Mouse (Mus musculus) lung, postnatal 36 days (tissue): ENCODE results near the gene Tmem135.
"Not testable (repeated sequence)": the region's sequence is repeated elsewhere in the genome, so short reads cannot be mapped to it uniquely, and the experiment has no call there.

Experiments used
- DNase-seq: peaks from one replicate; pipeline ENCODE4 v3.0.0; 2022; ENCODE audit warnings: mixed read lengths

Gene Tmem135

GRCm38 (mm10) chr7:89317088-89317487, 86.9 kb downstream of the Tmem135 start:
- DNase-seq: not testable (repeated sequence)

GRCm38 (mm10) chr7:89316112-89316511, 87.9 kb downstream of the Tmem135 start:
- no peak for DNase-seq

GRCm38 (mm10) chr7:89311555-89311954, 92.5 kb downstream of the Tmem135 start:
- DNase-seq: no peak

- DNase-seq: no peak
Measured at GRCm38 (mm10) chr7:89308926-89309325, 95.1 kb downstream of the Tmem135 start.

- DNase-seq: no peak
Measured at GRCm38 (mm10) chr7:89308238-89308637, 95.8 kb downstream of the Tmem135 start.

GRCm38 (mm10) chr7:89306831-89307230, 97.2 kb downstream of the Tmem135 start:
- DNase-seq: no peak

- DNase-seq: no peak
Measured at GRCm38 (mm10) chr7:89304958-89305357, 99.1 kb downstream of the Tmem135 start.

- no peak for DNase-seq
Measured at GRCm38 (mm10) chr7:89303765-89304164, 100.3 kb downstream of the Tmem135 start.

- no peak for DNase-seq
Measured at GRCm38 (mm10) chr7:89298911-89299458, 105.0 kb downstream of the Tmem135 start.

- no peak for DNase-seq
Measured at GRCm38 (mm10) chr7:89296941-89297340, 107.1 kb downstream of the Tmem135 start.

GRCm38 (mm10) chr7:89282664-89283063, 121.4 kb downstream of the Tmem135 start:
- DNase-seq: no peak

- DNase-seq: peak; percentile 40
Measured at GRCm38 (mm10) chr7:89270438-89270837, 133.6 kb downstream of the Tmem135 start.

- no peak for DNase-seq
Measured at GRCm38 (mm10) chr7:89269826-89270225, 134.2 kb downstream of the Tmem135 start.

GRCm38 (mm10) chr7:89267542-89267941, 136.5 kb downstream of the Tmem135 start:
- peak; percentile 31 for DNase-seq

GRCm38 (mm10) chr7:89266017-89266760, 137.8 kb downstream of the Tmem135 start:
- no peak for DNase-seq

GRCm38 (mm10) chr7:89260966-89261365, 143.1 kb downstream of the Tmem135 start:
- DNase-seq: no peak

GRCm38 (mm10) chr7:89258832-89259231, 145.2 kb downstream of the Tmem135 start:
- no peak for DNase-seq

- no peak for DNase-seq
Measured at GRCm38 (mm10) chr7:89257871-89258502, 146.0 kb downstream of the Tmem135 start.

- no peak for DNase-seq
Measured at GRCm38 (mm10) chr7:89253772-89254171, 150.2 kb downstream of the Tmem135 start.

- DNase-seq: no peak
Measured at GRCm38 (mm10) chr7:89253317-89253716, 150.7 kb downstream of the Tmem135 start.

GRCm38 (mm10) chr7:89251880-89252453, 152.1 kb downstream of the Tmem135 start:
- DNase-seq: no peak

GRCm38 (mm10) chr7:89248135-89248850, 155.7 kb downstream of the Tmem135 start:
- peak; percentile 75 for DNase-seq
